Mouse (Mus musculus) lung, adult 2 months (tissue): Measurements from ENCODE around the gene Lrrc57. TPM values are rescaled to one million over a fixed set of nuclear protein-coding genes. Genes with fewer than 3 reads are reported as not detected.
"Not testable (repeated sequence)": the region's sequence is repeated elsewhere in the genome, so short reads cannot be mapped to it uniquely, and the experiment has no call there.

Source experiments
- DNase-seq: peaks from one replicate; pipeline ENCODE4 v3.0.0; 2022
- H3K4me1 ChIP-seq: fragments of 200-500 bp; 2 replicates; pipeline ENCODE4 v1.6.1; 2011; ENCODE audit warnings: low read length; ENCODE audit not compliant: control insufficient read depth, insufficient read depth
- H3K4me3 ChIP-seq: fragments of 200-500 bp; replicated peaks from 2 replicates; pipeline ENCODE3; 2011; ENCODE audit warnings: low read depth, mild to moderate bottlenecking, control low read depth, low read length; ENCODE audit errors: extremely low read depth
- CTCF ChIP-seq: fragments of 200-500 bp; IDR thresholded peaks from 2 replicates; pipeline ENCODE4 v1.5.1; 2011; ENCODE audit warnings: mild to moderate bottlenecking, low read length, control low read depth; ENCODE audit not compliant: insufficient read depth
- POLR2A ChIP-seq: fragments of 200-500 bp; IDR thresholded peaks from 2 replicates; pipeline ENCODE4 v1.6.1; 2011; ENCODE audit warnings: low read depth, mild to moderate bottlenecking, control low read depth, low read length, borderline replicate concordance; ENCODE audit errors: extremely low read depth
- WGBS: fragments of 180-500 bp; shearing (Covaris S2); methylation state at CpG from one replicate; pipeline ENCODE4 v1.1.7; 2018; 5-methylcytosine and 5-hydroxymethylcytosine counted together
- polyA plus RNA-seq: library from polyadenylated mRNA; depleted of rRNA; stranded (reverse); fragments of >200 nt; gene quantifications from 2 replicates; pipeline ENCODE4 v1.2.3, GENCODE M21; 2012

The Lrrc57 gene
- polyA plus RNA-seq, 1 experiment, result 12.9 TPM

GRCm38 (mm10) chr2:120616279-120617163 lies 7.2 kb upstream of the Lrrc57 start:
- H3K4me1 ChIP-seq, result no peaks in the 10 kb centered on the region
- WGBS, result 88% methylated on average over 5 of the region's 5 CpGs
- H3K4me3 ChIP-seq, result no peak overlapping the region
- TF ChIP-seq CTCF (no peak), POLR2A (no peak)
- DNase-seq, result no peak

GRCm38 (mm10) chr2:120606021-120606690 lies 3.2 kb downstream of the Lrrc57 start:
- DNase-seq, result no peak
- H3K4me1 ChIP-seq, result no peaks in the 10 kb centered on the region
- no peak for TF ChIP-seq POLR2A
- no peak for TF ChIP-seq CTCF
- H3K4me3 ChIP-seq, result no peak overlapping the region
- 87% methylated on average over 6 of the region's 6 CpGs for WGBS

GRCm38 (mm10) chr2:120599506-120599905 lies 9.8 kb downstream of the Lrrc57 start:
- TF ChIP-seq POLR2A, result no peak
- TF ChIP-seq CTCF, result no peak
- 88% methylated on average over 4 of the region's 4 CpGs for WGBS
- Histone ChIP-seq H3K4me1 (no peaks in the 10 kb centered on the region), H3K4me3 (no peak overlapping the region)
- DNase-seq, result no peak

GRCm38 (mm10) chr2:120597734-120598133 lies 11.6 kb downstream of the Lrrc57 start:
- H3K4me1 ChIP-seq, result no peaks in the 10 kb centered on the region
- TF ChIP-seq POLR2A, result no peak
- TF ChIP-seq CTCF, result no peak
- no peak for DNase-seq
- WGBS, result 76% methylated on average over 2 of the region's 2 CpGs
- H3K4me3 ChIP-seq, result no peak overlapping the region

- TF ChIP-seq POLR2A (no peak), CTCF (no peak)
- WGBS, result 90% methylated on average over 1 of the region's 1 CpGs
- Histone ChIP-seq H3K4me1 (no peaks in the 10 kb centered on the region), H3K4me3 (no peak overlapping the region)
- no peak for DNase-seq
Observed at GRCm38 (mm10) chr2:120592227-120592626, 17.1 kb downstream of the Lrrc57 start.

- WGBS, result 78% methylated on average over 5 of the region's 5 CpGs
- no peak for DNase-seq
- TF ChIP-seq POLR2A (no peak), CTCF (no peak)
- Histone ChIP-seq H3K4me1 (no peaks in the 10 kb centered on the region), H3K4me3 (no peak overlapping the region)
Observed at GRCm38 (mm10) chr2:120589759-120590158, 19.6 kb downstream of the Lrrc57 start.

- 26% methylated on average over 5 of the region's 5 CpGs for WGBS
- TF ChIP-seq CTCF (no peak), POLR2A (no peak)
- Histone ChIP-seq H3K4me3 (no peak overlapping the region), H3K4me1 (peaks cover 11% of the 10 kb centered on the region)
- DNase-seq, result no peak
Observed at GRCm38 (mm10) chr2:120578286-120578685, 31.0 kb downstream of the Lrrc57 start.

- Histone ChIP-seq H3K4me3 (no peak overlapping the region), H3K4me1 (peaks cover 11% of the 10 kb centered on the region)
- TF ChIP-seq POLR2A (no peak), CTCF (no peak)
- 42% methylated on average over 4 of the region's 4 CpGs for WGBS
- DNase-seq, result no peak
Observed at GRCm38 (mm10) chr2:120577799-120578198, 31.5 kb downstream of the Lrrc57 start.

GRCm38 (mm10) chr2:120575978-120576377 lies 33.3 kb downstream of the Lrrc57 start:
- no peak for TF ChIP-seq CTCF
- TF ChIP-seq POLR2A, result no peak
- 77% methylated on average over 2 of the region's 2 CpGs for WGBS
- peaks cover 11% of the 10 kb centered on the region for H3K4me1 ChIP-seq
- no peak overlapping the region for H3K4me3 ChIP-seq
- no peak for DNase-seq

GRCm38 (mm10) chr2:120575121-120575520 lies 34.2 kb downstream of the Lrrc57 start:
- WGBS, result 78% methylated on average over 3 of the region's 3 CpGs
- H3K4me3 ChIP-seq, result no peak overlapping the region
- H3K4me1 ChIP-seq, result peaks cover 11% of the 10 kb centered on the region
- DNase-seq, result no peak
- no peak for TF ChIP-seq POLR2A
- TF ChIP-seq CTCF, result no peak

GRCm38 (mm10) chr2:120572161-120572560 lies 37.2 kb downstream of the Lrrc57 start:
- DNase-seq, H3K4me3 ChIP-seq, H3K4me1 ChIP-seq: not testable (repeated sequence)
- WGBS, result 79% methylated on average over 3 of the region's 3 CpGs
